Mouse (Mus musculus) heart, postnatal 25 days (tissue): ENCODE measurements at regions not wholly inside any gene's neighbourhood (a gene's known extent, or its start where the extent isn't known, plus 50 kb on each side); places are given as distances from the start of the nearest gene placed in this dataset.
"Not testable (repeated sequence)": the region's sequence is repeated elsewhere in the genome, so short reads cannot be mapped to it uniquely, and the experiment has no call there.

ENCODE experiments used
- DNase-seq: peaks from one replicate; pipeline ENCODE4 v3.0.0; 2022; ENCODE audit warnings: low spot score
- intact Hi-C: fragments of 180-260 bp; cut with DNase I; formaldehyde crosslinking; loops from one replicate; pipeline ENCODE4 v1.15.1; 2025

DNA sequence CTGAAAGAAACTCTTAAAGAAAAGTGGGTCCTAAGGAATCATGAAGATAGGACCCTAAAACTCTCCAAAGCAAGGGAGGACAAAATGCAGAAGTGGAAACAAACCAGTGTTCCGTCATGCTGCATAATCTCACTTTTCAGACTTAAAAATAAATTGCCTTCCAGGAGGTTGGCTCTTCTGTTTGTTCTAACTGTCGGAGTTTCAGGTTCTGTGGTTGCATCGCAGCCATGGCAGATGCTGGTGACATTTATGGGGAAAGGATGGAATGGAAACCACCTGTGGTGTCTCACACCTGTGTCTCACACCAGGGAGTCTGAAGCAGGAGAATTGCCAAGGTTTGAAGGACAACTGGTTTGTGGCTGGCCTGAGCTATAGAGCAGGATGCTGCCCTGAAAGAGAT lies 50.9 kb upstream of the Hivep1 start:
- intact Hi-C loops: no loop called here
- no peak for DNase-seq

DNA sequence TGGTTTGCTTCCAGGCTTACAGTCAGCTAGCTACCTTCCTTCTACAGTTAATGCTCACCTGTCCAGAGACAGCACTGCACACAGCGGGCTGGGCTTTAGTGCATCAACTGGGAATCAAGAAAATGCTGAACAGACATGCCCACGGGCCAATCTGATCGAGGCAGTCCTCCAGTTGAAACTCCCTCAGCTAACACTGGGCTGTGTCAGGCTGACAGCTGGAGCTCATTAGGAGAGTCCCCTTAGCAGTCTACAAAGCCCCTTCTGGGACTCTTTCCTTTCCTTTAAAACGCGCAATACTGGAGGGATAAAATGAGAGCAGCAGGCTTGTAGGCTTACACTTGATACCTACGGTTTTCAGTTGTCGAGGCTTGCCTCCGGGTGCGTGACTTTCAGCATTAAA lies 53.9 kb upstream of the Hivep1 start:
- DNase-seq: no peak
- intact Hi-C loops: no loop called here

DNA sequence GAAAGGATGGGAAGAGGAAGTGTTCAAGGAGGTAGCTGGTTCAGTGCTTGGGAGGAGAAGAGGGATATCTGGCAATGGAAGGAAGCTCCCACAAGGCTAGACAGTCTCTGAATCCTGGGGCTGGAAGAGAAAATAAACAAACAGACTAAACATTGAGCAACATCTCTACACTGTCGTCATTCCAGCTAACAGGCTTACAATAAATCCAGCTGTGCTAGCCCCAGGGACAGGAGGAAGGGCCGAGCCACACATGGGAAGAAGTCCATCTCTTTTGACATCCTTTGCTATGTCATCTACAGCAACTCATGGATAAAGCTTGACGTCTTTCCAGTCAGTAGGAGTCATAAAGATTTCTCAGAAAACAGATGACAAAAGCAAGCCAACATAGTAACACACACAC lies 57.7 kb upstream of the Hivep1 start:
- no peak for DNase-seq

DNA sequence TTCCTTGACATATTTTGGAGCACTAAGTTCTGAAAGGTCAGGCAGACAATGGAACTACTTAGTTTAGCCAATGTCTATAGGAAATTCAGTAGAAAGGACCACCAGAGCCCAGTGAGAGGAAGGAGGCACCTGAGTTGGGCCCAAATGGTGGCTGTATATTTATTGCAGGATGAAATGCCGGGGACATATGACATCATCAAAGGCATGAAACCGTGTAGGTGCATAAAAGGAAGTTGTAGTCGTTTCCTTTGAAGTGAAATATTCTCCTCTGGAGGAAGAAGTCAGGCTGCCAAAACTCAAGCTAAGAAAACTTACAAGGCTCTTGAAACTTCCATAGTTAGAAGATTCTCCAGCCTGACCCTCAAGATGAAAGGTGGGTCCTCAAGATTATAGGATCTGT lies 75.9 kb upstream of the Hivep1 start:
- DNase-seq: no peak
- intact Hi-C loops: no loop called here

More for the DNA sequence above, 57.7 kb upstream of the Hivep1 start:
- intact Hi-C loops: no loop called here

DNA sequence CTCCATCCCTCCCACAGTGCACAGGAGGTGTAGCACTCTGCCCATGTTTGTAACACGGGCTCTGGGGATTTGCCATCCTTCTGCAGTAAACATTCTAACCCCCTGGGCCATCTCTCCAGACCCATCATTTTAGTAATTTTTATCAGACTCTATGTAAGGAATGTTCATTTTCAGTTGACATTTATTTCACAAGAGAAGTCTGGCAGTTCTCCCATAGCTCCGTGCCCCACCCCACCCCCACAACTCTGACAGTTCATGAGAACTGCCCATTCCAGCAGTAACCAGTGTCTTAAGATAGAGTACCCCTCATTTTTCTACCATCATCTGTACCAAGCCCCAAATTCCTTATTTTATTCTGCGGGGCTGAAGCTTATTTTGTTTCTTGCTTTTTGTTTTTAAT lies 88.9 kb upstream of the Hivep1 start:
- intact Hi-C loops: no loop called here
- no peak for DNase-seq

DNA sequence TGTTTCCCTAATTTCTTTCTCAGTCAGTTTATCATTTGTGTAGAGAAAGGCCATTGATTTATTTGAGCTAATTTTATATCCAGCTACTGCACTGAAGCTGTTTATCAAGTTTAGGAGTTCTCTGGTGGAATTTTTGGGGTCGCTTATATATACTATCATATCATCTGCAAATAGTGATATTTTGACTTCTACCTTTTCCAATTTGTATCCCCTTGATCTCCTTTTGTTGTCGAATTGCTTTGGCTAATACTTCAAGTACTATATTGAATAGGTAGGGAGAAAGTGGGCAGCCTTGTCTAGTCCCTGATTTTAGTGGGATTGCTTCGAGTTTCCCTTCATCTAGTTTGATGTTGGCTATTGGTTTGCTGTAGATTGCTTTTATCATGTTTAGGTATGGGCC lies 90.9 kb upstream of the Hivep1 start:
- intact Hi-C loops, DNase-seq: not testable (repeated sequence)

DNA sequence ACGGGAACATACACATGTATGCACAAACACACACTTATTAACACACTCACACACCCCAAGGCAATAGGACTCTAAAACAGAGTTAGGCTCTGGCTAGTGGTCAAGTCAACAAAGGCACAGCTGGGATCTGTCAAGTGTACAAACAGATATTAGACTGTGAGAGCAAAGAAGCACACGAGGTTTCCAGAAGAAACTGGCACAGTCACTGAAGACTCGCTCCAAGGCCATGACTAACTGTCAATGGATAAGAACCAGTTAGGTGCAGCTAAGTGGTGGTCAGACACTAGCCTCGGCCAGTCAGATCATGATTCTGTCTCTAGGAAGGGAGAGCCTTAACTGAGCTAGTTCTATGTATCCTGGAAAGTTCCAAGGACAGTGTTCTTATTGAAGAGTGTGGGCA lies 93.9 kb upstream of the Hivep1 start:
- peak; percentile 26 for DNase-seq
- intact Hi-C loops: no loop called here

DNA sequence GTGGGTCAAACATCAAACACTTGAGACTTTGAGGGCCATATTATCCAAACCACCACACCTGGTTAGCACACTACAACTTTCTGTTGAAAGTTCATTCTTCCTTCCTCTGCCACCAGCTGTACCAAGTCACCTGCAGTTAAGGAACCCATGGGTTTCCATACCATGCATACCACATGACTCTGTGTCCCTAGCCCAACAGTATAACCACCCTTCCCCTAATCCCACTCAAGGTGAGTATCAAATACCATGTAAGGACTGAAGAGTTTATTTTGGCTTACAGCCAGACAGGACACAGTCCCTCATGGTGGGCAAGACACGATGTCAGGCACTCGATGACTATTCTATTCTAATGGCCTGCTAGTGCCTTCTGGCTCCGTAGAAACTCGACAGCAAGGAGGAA lies 95.9 kb upstream of the Hivep1 start:
- DNase-seq: no peak
- intact Hi-C loops: no loop called here

DNA sequence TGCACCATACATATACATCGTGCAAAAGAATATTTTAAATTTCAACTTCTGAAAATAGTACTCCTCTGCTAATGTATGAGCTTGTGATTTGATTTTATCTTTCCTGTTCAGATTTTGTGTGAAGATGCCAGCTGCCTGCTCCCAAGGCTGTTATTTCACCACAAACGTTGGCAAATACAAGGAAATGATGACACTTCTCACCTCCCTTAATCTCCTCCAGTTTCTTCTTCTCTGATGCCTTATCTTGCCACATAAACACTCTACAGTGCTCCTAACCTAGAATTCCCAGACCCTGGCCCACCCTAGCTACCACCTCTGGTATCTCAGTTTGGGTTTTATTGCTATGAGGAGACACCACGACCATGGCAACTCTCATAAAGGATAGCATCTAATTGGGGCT lies 96.6 kb upstream of the Hivep1 start:
- DNase-seq: no peak
- intact Hi-C loops: no loop called here

DNA sequence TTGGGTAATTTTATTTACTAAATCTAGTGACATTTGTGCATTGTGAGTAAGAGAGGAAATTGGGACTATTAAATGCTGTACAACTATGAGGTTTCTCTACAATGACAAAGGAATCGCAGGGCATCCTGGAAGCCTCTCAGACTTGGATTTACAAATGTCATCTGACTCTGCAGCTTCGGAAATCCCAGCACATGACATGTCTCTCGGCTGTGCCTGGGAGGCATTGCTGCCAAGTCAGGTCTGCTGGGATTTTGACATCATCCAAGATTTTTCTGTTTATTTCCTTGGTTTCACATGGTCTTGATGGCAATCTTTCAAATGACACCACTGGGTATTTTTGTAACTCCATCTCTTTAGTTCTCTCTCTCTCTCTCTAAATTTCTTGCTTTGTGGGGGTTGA lies 99.4 kb upstream of the Hivep1 start:
- peak; percentile 13 for DNase-seq

DNA sequence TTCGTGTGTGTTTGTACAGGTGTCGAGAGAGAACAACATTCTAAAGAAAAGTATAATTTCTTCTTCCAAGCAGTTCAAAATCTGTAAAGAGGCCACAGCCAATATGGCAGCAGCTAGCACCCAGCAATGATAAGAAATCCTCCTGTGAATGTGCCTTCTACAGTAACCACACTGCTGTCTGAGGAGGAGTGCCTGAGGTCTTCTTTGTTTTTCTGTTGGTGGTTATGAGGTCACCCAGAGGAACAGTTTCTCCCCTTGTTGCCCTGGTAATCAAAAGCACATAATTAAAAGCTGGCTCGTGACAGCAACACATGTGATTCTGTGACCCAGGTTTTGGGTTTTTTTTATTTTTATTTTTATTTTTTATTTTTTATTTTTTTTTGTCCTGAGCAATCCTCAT lies 100.8 kb upstream of the Adtrp start:
- no peak for DNase-seq
- intact Hi-C loops: no loop called here

More for the DNA sequence above, 99.4 kb upstream of the Hivep1 start:
- intact Hi-C loops: no loop called here

DNA sequence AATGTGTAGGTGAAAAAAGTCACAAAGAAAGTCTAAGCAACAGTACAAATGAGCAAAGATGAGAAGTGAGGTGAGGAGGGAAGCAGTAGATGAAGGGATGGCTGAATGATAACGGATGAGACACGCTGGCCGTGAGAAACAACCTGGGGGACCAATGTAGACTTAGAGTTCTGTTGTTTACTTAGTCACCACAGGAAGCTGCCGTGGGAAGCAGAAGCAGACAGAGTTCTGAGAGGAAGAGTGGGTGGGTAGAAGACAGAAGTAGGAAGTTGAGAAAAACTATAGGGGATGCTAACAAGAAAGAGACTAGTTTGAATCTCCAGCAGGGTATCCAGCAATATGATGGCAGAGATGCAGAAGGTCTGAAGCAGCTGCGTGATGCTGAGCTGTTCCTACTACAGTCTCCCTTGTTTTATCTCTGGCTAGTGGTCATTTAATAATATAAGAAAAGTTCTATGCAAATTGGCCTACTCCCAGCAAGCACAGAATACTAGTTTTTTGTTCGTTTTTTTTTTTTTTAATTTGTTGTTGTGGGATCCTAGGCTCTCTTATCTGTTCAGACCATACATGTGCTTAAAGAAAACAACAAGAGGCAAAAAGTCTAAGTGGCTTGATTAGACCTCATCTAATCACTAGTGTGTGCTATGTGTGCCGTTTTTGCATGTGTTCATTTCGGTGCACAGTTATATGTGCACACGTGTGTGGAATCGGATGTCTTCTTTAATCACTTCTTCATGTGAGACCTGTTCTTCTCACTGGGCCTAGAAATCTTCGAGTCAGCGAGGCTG lies 85.0 kb upstream of the Adtrp start:
- DNase-seq: no peak
- intact Hi-C loops: no loop called here

DNA sequence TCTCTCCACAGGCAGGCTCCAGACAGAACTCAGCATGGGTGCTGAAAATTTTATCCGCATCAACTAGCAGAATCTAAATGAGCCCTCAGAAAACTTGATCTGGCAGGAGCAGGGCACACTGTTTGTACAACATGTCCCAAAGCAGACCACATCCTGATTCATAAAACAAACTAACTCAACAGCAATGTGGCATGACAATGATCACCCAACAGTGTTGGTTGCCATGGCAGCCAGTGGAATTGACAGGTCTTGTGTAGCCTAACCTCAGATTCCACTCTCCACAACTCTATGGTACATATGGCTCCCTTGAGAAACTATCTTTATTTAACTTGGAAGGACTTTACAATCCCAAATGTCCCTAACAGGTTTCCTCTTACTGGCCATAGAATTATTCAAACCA lies 82.3 kb upstream of the Adtrp start:
- intact Hi-C loops: no loop called here
- DNase-seq: no peak

DNA sequence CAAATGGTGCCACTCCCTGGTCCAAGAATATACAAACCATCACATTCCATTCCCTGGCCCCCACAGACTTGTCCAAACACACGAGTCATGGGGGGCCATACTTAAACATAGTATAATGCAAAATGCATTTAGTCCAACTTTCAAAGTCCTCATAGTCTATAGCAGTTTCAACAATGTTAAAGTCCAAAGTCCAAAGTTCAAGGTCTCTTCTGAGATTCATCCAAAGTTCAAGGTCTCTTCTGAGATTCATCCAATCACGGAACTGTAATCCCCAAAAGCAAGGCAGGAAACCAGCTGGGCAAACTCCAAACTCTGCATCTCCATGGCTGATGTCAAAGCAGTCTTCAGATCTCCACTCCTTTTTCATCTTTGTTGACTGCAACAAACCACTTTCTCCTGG lies 78.4 kb upstream of the Adtrp start:
- DNase-seq, intact Hi-C loops: not testable (repeated sequence)

DNA sequence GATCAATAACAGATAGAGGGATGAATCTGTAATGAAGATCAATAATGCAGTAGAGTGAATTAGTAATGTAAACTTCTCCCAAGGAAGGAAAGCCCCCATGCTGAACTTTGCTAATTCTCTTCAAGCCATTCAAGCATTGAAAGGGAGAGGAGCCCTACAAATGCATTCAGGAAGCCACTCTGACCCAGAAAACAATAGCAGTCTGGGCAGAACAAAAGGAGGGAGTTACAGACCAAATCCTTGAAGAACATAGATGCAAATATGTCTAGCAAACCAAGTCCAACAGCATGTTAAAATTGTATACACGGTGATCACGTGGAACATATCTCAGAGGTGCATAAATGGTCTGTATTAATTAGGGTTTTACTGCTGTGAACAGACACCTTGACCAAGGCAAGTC lies 77.7 kb upstream of the Adtrp start:
- DNase-seq: no peak
- intact Hi-C loops: no loop called here

DNA sequence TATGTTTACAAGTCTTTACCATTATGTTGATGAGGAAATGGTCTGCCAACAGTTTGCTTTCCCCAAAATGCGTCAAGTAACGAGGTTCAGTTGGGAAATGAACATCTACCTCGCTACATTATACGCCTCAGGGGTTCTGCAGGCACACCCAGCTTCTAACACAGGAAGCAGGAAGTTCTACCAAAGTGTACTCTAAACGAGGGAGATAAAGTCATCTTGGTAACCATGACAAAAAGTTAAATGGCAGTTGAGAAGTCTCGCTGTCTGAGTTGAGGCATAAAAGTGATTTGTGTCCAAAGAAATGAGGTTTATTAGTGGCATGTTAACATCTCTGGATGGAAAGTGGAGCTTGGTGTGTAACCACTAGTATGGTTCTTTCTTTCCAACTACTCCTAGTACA lies 73.7 kb upstream of the Adtrp start:
- intact Hi-C loops: no loop called here
- DNase-seq: no peak

DNA sequence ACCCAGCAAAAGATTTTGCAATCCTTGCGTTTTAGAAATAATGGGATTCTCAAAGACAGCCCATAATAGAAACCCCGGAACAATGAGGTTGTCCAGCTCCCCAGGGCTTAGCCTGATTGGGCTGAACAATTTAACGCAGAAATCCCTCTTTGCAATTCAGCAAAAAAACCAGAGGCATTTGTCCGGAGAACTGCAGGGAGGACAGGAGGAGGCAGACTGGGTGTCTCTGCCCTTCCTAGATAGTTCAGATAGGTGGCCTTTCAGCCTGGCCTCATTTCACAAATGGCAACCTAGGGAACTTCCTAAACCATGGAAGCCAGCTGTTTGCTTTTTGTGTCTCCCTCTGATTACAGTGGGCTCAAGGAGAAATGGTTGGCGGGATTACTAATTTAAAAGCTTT lies 71.0 kb upstream of the Adtrp start:
- intact Hi-C loops: no loop called here
- DNase-seq: no peak

DNA sequence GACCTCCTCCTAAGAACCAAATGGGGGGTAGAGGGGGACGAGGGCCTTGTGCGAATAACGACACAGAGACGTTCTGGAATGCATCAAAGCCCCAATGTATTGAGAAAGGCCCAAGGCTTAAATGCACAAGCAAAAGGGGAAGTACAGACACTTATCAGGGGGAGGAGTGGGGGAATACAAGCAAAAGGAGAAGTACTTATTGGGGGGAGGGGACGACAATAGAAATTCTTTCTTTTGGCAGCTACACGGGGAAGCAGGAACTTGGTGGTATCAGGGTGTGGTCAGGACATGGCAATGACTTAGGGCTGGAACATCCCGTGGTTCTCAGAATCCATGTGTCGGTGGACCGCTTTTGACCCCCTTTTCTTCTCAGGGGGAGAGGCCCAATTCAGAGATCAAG lies 68.3 kb upstream of the Adtrp start:
- not testable (repeated sequence) for DNase-seq

DNA sequence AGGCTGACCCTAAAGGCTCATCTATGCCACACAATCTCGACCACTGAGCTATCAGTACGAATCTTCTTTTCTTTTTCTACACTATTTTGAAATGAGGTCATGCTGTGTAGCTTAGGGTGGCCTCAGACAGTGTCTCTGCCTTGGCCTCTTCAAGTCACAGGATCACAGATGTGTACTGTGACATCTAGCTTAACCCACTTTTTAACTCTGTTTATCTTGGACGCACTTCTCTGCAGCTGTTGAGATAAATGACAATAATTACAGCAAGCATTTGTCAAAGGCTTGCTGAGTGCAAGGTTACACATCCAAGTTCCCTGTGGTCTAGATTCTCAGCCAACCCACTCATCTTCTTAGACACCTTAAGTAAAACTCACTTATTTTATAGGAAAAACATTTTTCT lies 63.3 kb upstream of the Adtrp start:
- intact Hi-C loops: no loop called here
- DNase-seq: no peak

More for the DNA sequence above, 68.3 kb upstream of the Adtrp start:
- intact Hi-C loops: not testable (repeated sequence)

DNA sequence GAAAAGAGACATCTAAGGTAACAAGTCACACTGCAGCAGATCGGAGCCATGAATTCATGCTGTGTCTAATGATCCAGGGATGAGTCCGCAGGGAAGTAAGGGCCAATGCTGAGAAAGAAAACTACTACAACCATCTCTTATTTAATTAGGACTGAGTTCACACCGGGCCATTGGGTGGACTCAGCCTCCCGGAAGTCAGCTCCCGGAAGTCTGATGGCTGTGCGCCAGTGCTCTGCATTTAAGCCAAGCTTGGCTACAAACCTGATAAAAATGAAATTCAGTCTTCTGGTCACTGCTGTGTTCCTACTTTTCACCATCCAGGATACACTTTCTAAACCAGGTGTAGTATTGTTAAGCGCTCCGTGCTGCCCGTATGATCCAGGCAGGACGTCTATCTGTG lies 62.8 kb upstream of the Adtrp start:
- DNase-seq: peak; percentile 7
- intact Hi-C loops: no loop called here

DNA sequence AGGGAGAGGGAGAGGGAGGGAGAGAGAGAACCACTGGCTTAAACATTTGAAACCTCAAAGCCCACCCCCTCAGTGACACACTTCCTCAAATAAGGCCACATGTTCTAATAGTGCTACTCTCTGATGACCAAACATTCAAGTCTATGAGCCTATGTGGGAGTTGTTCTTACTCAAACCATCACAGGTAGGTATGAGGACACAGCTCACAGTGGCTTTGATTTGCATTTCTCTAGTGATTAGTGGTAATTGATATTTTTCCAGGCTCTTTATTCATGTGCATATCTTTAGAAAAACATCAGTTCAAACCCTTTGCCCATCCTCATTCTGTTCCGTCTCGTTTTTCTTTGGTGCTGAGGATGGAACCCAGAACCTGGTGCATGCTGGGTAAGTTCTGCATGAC lies 59.5 kb upstream of the Adtrp start:
- DNase-seq: no peak
- intact Hi-C loops: no loop called here

DNA sequence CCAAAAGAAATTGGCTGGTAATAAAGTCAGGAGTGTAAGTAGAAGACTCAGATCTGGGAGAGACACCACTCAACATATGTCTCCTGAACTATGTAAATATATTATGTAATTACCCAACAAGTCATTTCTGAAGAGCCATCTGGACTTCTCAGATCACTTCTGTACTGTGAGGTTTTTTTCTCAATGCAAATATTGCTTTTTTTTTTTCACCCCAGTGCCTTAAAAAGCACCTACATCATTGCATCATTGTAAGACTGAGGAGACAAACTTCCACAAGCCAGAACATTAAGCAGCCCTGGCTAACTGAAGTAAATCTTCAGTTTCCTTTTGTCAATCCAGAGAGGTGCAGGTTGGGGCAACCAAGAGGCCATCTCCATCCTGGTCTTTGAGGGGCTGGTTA lies 55.8 kb upstream of the Adtrp start:
- intact Hi-C loops: no loop called here
- DNase-seq: no peak
